Mouse (Mus musculus): Measurements from ENCODE around the gene Senp1. TPM values are rescaled to one million over a fixed set of nuclear protein-coding genes. Genes with fewer than 3 reads are reported as not detected.

The Senp1 gene
- polyA plus RNA-seq, 1 experiment from 2014 or later: 38.6 TPM

GRCm38 (mm10) chr15:98004740-98005159, 88.8 kb downstream of the Senp1 start:
- H3K27me3 ChIP-seq (replicated peaks; ENCODE audit: control insufficient read depth, insufficient read depth, low read length): peaks cover 97% of the 10 kb centered on the region
- peak overlapping the region; percentile 56 for H3K4me2 ChIP-seq
- no peak for DNase-seq (ENCODE audit: low spot score)
- no peak for ATAC-seq (replicated peaks; ENCODE audit: low FRiP score)
- no peak overlapping the region for H3K9ac ChIP-seq (ENCODE audit: low read depth, low read length)
- 2% methylated on average over 18 of the region's 19 CpGs for WGBS
- H3K4me3 ChIP-seq (ENCODE audit: low read depth, low read length): peak overlapping the region; percentile 22
- H3K4me1 ChIP-seq (replicated peaks; ENCODE audit: control insufficient read depth, insufficient read depth, low read length): peaks cover 14% of the 10 kb centered on the region
- H3K27ac ChIP-seq (ENCODE audit: low read depth, low read length): no peak overlapping the region
- H3K36me3 ChIP-seq (ENCODE audit: control insufficient read depth, insufficient read depth, low read length): no peaks in the 10 kb centered on the region
- no peaks in the 10 kb centered on the region for H3K9me3 ChIP-seq (ENCODE audit: control insufficient read depth, low read length)

GRCm38 (mm10) chr15:98003822-98004739, 89.5 kb downstream of the Senp1 start, which contains the start of gene Col2a1:
Gene Col2a1, minus strand, starts transcription at chr15:98004695.
- ATAC-seq (replicated peaks; ENCODE audit: low FRiP score): no peak
- no peaks in the 10 kb centered on the region for H3K36me3 ChIP-seq (ENCODE audit: control insufficient read depth, insufficient read depth, low read length)
- peaks cover 14% of the 10 kb centered on the region for H3K4me1 ChIP-seq (replicated peaks; ENCODE audit: control insufficient read depth, insufficient read depth, low read length)
- peak within 1 kb of the TSS; percentile 56 for H3K4me2 ChIP-seq
- under 1% methylated on average over 59 of the region's 59 CpGs for WGBS
- H3K27ac ChIP-seq (ENCODE audit: low read depth, low read length): no peak within 1 kb of the TSS
- DNase-seq (ENCODE audit: low spot score): no peak
- no peak within 1 kb of the TSS for H3K9ac ChIP-seq (ENCODE audit: low read depth, low read length)
- peak within 1 kb of the TSS; percentile 22 for H3K4me3 ChIP-seq (ENCODE audit: low read depth, low read length)
- H3K9me3 ChIP-seq (ENCODE audit: control insufficient read depth, low read length): no peaks in the 10 kb centered on the region
- peaks cover 99% of the 10 kb centered on the region for H3K27me3 ChIP-seq (replicated peaks; ENCODE audit: control insufficient read depth, insufficient read depth, low read length)

- no peaks in the 10 kb centered on the region for H3K9me3 ChIP-seq (ENCODE audit: control insufficient read depth, low read length)
- no peak overlapping the region for H3K27ac ChIP-seq (ENCODE audit: low read depth, low read length)
- DNase-seq (ENCODE audit: low spot score) (no peak), ATAC-seq (replicated peaks; ENCODE audit: low FRiP score) (no peak)
- no peaks in the 10 kb centered on the region for H3K36me3 ChIP-seq (ENCODE audit: control insufficient read depth, insufficient read depth, low read length)
- no peak overlapping the region for H3K9ac ChIP-seq (ENCODE audit: low read depth, low read length)
- peaks cover 99% of the 10 kb centered on the region for H3K27me3 ChIP-seq (replicated peaks; ENCODE audit: control insufficient read depth, insufficient read depth, low read length)
- WGBS: 2% methylated on average over 42 of the region's 42 CpGs
- H3K4me3 ChIP-seq (ENCODE audit: low read depth, low read length): peak overlapping the region; percentile 29
- peak overlapping the region; percentile 52 for H3K4me2 ChIP-seq
- peaks cover 14% of the 10 kb centered on the region for H3K4me1 ChIP-seq (replicated peaks; ENCODE audit: control insufficient read depth, insufficient read depth, low read length)
Observed at GRCm38 (mm10) chr15:98002991-98003821, 90.3 kb downstream of the Senp1 start.

GRCm38 (mm10) chr15:98002113-98002990, 91.2 kb downstream of the Senp1 start:
- Histone ChIP-seq H3K27ac (ENCODE audit: low read depth, low read length) (no peak overlapping the region), H3K27me3 (replicated peaks; ENCODE audit: control insufficient read depth, insufficient read depth, low read length) (peaks cover 98% of the 10 kb centered on the region), H3K4me2 (peak overlapping the region; percentile 52), H3K4me1 (replicated peaks; ENCODE audit: control insufficient read depth, insufficient read depth, low read length) (peaks cover 14% of the 10 kb centered on the region), H3K36me3 (ENCODE audit: control insufficient read depth, insufficient read depth, low read length) (no peaks in the 10 kb centered on the region), H3K9me3 (ENCODE audit: control insufficient read depth, low read length) (no peaks in the 10 kb centered on the region), H3K4me3 (ENCODE audit: low read depth, low read length) (peak overlapping the region; percentile 29), H3K9ac (ENCODE audit: low read depth, low read length) (no peak overlapping the region)
- WGBS: 1% methylated on average over 42 of the region's 42 CpGs
- DNase-seq (ENCODE audit: low spot score): no peak
- ATAC-seq (replicated peaks; ENCODE audit: low FRiP score): no peak

- WGBS: 2% methylated on average over 37 of the region's 37 CpGs
- Histone ChIP-seq H3K36me3 (ENCODE audit: control insufficient read depth, insufficient read depth, low read length) (no peaks in the 10 kb centered on the region), H3K27ac (ENCODE audit: low read depth, low read length) (no peak overlapping the region), H3K4me2 (peak overlapping the region; percentile 52), H3K4me1 (replicated peaks; ENCODE audit: control insufficient read depth, insufficient read depth, low read length) (peaks cover 14% of the 10 kb centered on the region), H3K9ac (ENCODE audit: low read depth, low read length) (no peak overlapping the region), H3K9me3 (ENCODE audit: control insufficient read depth, low read length) (no peaks in the 10 kb centered on the region), H3K4me3 (ENCODE audit: low read depth, low read length) (peak overlapping the region; percentile 29), H3K27me3 (replicated peaks; ENCODE audit: control insufficient read depth, insufficient read depth, low read length) (peaks cover 94% of the 10 kb centered on the region)
- DNase-seq (ENCODE audit: low spot score): no peak
- ATAC-seq (replicated peaks; ENCODE audit: low FRiP score): no peak
Observed at GRCm38 (mm10) chr15:98001321-98002112, 92.0 kb downstream of the Senp1 start.

GRCm38 (mm10) chr15:97999991-98000390, 93.6 kb downstream of the Senp1 start:
- Histone ChIP-seq H3K4me2 (no peak overlapping the region), H3K4me1 (replicated peaks; ENCODE audit: control insufficient read depth, insufficient read depth, low read length) (peaks cover 13% of the 10 kb centered on the region)
- no peak for DNase-seq (ENCODE audit: low spot score)

GRCm38 (mm10) chr15:97999546-97999945, 94.0 kb downstream of the Senp1 start:
- WGBS: 10% methylated on average over 13 of the region's 13 CpGs

More at GRCm38 (mm10) chr15:97999991-98000390, 93.6 kb downstream of the Senp1 start:
- Histone ChIP-seq H3K27me3 (replicated peaks; ENCODE audit: control insufficient read depth, insufficient read depth, low read length) (peaks cover 79% of the 10 kb centered on the region), H3K27ac (ENCODE audit: low read depth, low read length) (no peak overlapping the region), H3K4me3 (ENCODE audit: low read depth, low read length) (no peak overlapping the region), H3K36me3 (ENCODE audit: control insufficient read depth, insufficient read depth, low read length) (no peaks in the 10 kb centered on the region), H3K9ac (ENCODE audit: low read depth, low read length) (no peak overlapping the region), H3K9me3 (ENCODE audit: control insufficient read depth, low read length) (no peaks in the 10 kb centered on the region)
- ATAC-seq (replicated peaks; ENCODE audit: low FRiP score): no peak
- WGBS: 5% methylated on average over 7 of the region's 7 CpGs

More at GRCm38 (mm10) chr15:97999546-97999945, 94.0 kb downstream of the Senp1 start:
- Histone ChIP-seq H3K9ac (ENCODE audit: low read depth, low read length) (no peak overlapping the region), H3K4me2 (no peak overlapping the region), H3K27ac (ENCODE audit: low read depth, low read length) (no peak overlapping the region), H3K4me3 (ENCODE audit: low read depth, low read length) (no peak overlapping the region), H3K36me3 (ENCODE audit: control insufficient read depth, insufficient read depth, low read length) (no peaks in the 10 kb centered on the region), H3K27me3 (replicated peaks; ENCODE audit: control insufficient read depth, insufficient read depth, low read length) (peaks cover 74% of the 10 kb centered on the region), H3K9me3 (ENCODE audit: control insufficient read depth, low read length) (no peaks in the 10 kb centered on the region), H3K4me1 (replicated peaks; ENCODE audit: control insufficient read depth, insufficient read depth, low read length) (peaks cover 8% of the 10 kb centered on the region)
- DNase-seq (ENCODE audit: low spot score): no peak
- no peak for ATAC-seq (replicated peaks; ENCODE audit: low FRiP score)

Measured in liver, embryonic 11.5 days (tissue).